Mouse (Mus musculus) forebrain, embryonic 13.5 days (tissue): Measurements from ENCODE around the gene Alg9. TPM values are rescaled to one million over a fixed set of nuclear protein-coding genes. Genes with fewer than 3 reads are reported as not detected.
"Not testable (repeated sequence)": the region's sequence is repeated elsewhere in the genome, so short reads cannot be mapped to it uniquely, and the experiment has no call there.

Source experiments
- ATAC-seq: fragments of 200-750 bp; cut with Nextera tagmentation; 2 replicates; pipeline ENCODE4 v1.8.0; 2017
- H3K27ac ChIP-seq: fragments of 300-500 bp; sonication (generic); 2 replicates; pipeline ENCODE4 v1.5.1; 2015; ENCODE audit warnings: inconsistent platforms, mild to moderate bottlenecking, moderate library complexity
- H3K27me3 ChIP-seq: fragments of 300-500 bp; sonication (generic); 2 replicates; pipeline ENCODE4 v1.6.1; 2015; ENCODE audit warnings: mild to moderate bottlenecking, inconsistent platforms
- H3K36me3 ChIP-seq: fragments of 300-500 bp; sonication (generic); 2 replicates; pipeline ENCODE4 v1.6.1; 2015; ENCODE audit warnings: mild to moderate bottlenecking, inconsistent platforms; ENCODE audit not compliant: poor library complexity, severe bottlenecking
- H3K4me1 ChIP-seq: fragments of 300-500 bp; sonication (generic); 2 replicates; pipeline ENCODE4 v1.6.1; 2015; ENCODE audit warnings: inconsistent platforms
- H3K4me2 ChIP-seq: fragments of 300-500 bp; sonication (generic); 2 replicates; pipeline ENCODE4 v1.6.1; 2015; ENCODE audit warnings: inconsistent platforms, mild to moderate bottlenecking, moderate library complexity
- H3K4me3 ChIP-seq: fragments of 300-500 bp; sonication (generic); 2 replicates; pipeline ENCODE4 v1.5.1; 2015; ENCODE audit warnings: mild to moderate bottlenecking, inconsistent platforms
- H3K9ac ChIP-seq: fragments of 300-500 bp; sonication (generic); 2 replicates; pipeline ENCODE4 v1.6.1; 2015; ENCODE audit warnings: mild to moderate bottlenecking, inconsistent platforms
- H3K9me3 ChIP-seq: fragments of 300-500 bp; sonication (generic); replicated peaks from 2 replicates; pipeline ENCODE4 v1.6.1; 2016; ENCODE audit warnings: inconsistent platforms
- WGBS: fragments of 180-500 bp; shearing (Covaris S2); methylation state at CpG from one replicate; pipeline ENCODE4 v1.1.7; 2015; 5-methylcytosine and 5-hydroxymethylcytosine counted together
- polyA plus RNA-seq: library from polyadenylated mRNA; unstranded; fragments of >200 nt; fragmentation: Nextera tagmentation; extraction: Ambion mirVana; gene quantifications from 2 replicates; pipeline ENCODE4 v1.2.1, GENCODE M21; 2015

Gene Alg9
- polyA plus RNA-seq, 1 experiment from 2014 or later, result 33.5 TPM

DNA sequence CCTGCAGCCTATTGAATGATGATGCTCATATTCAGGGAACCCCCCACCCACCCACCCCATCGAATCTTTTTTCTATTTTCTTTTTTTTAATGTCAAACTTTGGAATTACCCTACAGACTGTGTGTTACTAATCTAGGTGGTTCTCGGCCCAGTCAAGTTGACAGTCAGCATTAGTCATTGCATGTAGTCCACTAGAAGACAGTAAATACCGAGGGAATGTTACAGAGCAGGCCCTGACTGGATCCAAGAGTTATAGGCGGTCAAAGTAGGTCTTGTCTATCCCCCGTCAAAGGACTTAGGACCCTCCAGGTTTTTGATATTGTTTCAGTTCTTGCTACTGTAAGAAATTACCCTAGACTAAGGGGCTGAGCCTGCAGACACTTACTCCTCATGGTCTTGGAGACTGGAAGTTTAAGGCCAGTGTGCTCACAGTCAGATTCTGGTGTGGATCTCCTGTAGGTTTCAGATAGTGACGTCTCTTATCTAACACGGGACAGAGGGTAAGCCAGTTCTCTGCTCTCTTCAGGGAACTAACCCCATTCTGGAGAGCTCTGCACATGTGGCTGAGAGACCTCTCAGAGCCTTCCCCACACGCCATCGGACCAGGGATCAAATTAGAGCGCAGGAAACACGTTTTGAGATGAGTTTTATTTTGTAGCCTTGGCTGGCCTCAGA lies 49.1 kb downstream of the Alg9 start:
- H3K9ac ChIP-seq, result no peak overlapping the region
- no peaks in the 10 kb centered on the region for H3K9me3 ChIP-seq
- no peak for ATAC-seq
- no peak overlapping the region for H3K4me2 ChIP-seq
- H3K4me1 ChIP-seq, result peaks cover 3% of the 10 kb centered on the region; the same call in 1 of the 2 replicates
- no peaks in the 10 kb centered on the region for H3K27me3 ChIP-seq
- H3K36me3 ChIP-seq, result peaks cover 37% of the 10 kb centered on the region
- no peak overlapping the region for H3K4me3 ChIP-seq
- H3K27ac ChIP-seq, result no peak overlapping the region
- 91% methylated on average over 11 of the region's 11 CpGs for WGBS

- ATAC-seq, result no peak
- H3K27ac ChIP-seq, result no peak overlapping the region
- H3K36me3 ChIP-seq, result peaks cover 25% of the 10 kb centered on the region
- H3K27me3 ChIP-seq, result no peaks in the 10 kb centered on the region
- H3K4me1 ChIP-seq, result peaks cover 3% of the 10 kb centered on the region; the same call in 1 of the 2 replicates
- H3K4me2 ChIP-seq, result no peak overlapping the region
- no peak overlapping the region for H3K4me3 ChIP-seq
- H3K9ac ChIP-seq, result no peak overlapping the region
- 93% methylated on average over 5 of the region's 5 CpGs for WGBS
- H3K9me3 ChIP-seq, result no peaks in the 10 kb centered on the region
These were observed 56.7 kb downstream of the Alg9 start for GRCm38 (mm10) chr9:50831514-50831913.

DNA sequence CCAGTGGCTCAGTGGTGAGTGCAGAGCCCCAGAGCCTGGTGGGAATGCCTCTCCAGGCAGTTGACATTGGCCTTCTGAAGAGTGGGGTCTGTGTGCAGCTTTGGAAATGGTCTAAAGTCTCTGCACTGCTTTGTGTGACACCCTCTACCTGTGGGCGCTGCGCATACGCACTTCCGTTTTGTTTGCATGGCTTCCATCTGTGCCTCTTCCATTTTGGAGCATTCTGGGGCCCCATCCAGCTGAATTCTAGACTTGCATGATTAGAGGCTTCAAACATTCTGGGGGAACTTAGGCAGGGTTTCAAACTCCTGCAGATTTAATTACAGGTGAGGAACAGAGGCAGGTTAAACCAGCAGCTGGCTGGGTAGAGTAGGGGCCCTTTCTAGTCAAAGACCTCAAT lies 57.3 kb downstream of the Alg9 start:
- Histone ChIP-seq H3K27me3 (no peaks in the 10 kb centered on the region), H3K9ac (no peak overlapping the region), H3K27ac (no peak overlapping the region), H3K4me1 (peaks cover 2% of the 10 kb centered on the region; the same call in 1 of the 2 replicates), H3K9me3 (no peaks in the 10 kb centered on the region), H3K4me2 (no peak overlapping the region), H3K36me3 (peaks cover 25% of the 10 kb centered on the region), H3K4me3 (no peak overlapping the region)
- ATAC-seq, result no peak
- WGBS, result 98% methylated on average over 4 of the region's 4 CpGs

GRCm38 (mm10) chr9:50832582-50832981 lies 57.8 kb downstream of the Alg9 start:
- 93% methylated on average over 2 of the region's 2 CpGs for WGBS
- not testable (repeated sequence) for ATAC-seq

GRCm38 (mm10) chr9:50833786-50834185 lies 59.0 kb downstream of the Alg9 start:
- Histone ChIP-seq H3K36me3 (peaks cover 18% of the 10 kb centered on the region), H3K4me2 (no peak overlapping the region), H3K4me3 (no peak overlapping the region), H3K9ac (no peak overlapping the region), H3K27ac (no peak overlapping the region), H3K9me3 (no peaks in the 10 kb centered on the region), H3K4me1 (no peaks in the 10 kb centered on the region), H3K27me3 (no peaks in the 10 kb centered on the region)
- ATAC-seq, result no peak
- WGBS, result 88% methylated on average over 8 of the region's 8 CpGs

More at GRCm38 (mm10) chr9:50832582-50832981, 57.8 kb downstream of the Alg9 start:
- H3K9ac ChIP-seq, H3K4me2 ChIP-seq, H3K27me3 ChIP-seq, H3K27ac ChIP-seq, H3K9me3 ChIP-seq, H3K4me1 ChIP-seq, H3K4me3 ChIP-seq: not testable (repeated sequence)
- peaks cover 25% of the 10 kb centered on the region for H3K36me3 ChIP-seq

DNA sequence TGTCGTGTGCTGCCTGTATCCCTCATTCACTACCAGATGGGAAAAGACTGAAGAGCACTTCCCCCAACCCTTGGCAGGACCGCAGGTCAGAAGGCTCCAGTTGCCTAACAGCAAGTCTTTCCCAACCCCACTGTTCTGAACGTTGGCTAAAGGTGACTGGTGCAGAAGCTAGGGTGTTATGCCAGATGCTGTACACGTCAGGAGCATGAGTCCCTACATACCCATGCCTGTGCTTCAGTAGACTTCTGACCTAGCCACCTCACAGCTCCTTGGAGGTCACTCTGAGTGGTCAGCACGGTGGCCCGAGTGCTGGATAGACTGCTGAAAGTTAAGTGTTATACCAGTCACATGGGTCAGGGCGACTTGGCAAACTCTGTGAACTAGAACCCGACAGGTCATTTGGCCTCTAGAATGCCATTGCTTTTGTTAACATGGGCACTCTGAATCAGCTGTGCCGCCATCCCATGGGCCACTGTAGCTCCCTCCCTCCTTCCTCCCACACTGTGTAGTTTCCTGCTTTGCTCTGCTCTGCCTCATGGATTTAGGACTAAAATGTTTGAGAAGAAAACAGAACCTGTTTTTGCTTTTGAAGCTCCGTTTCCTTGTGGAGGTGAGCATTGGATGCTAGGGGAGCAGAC lies 60.4 kb downstream of the Alg9 start:
- no peak for ATAC-seq
- Histone ChIP-seq H3K27me3 (no peaks in the 10 kb centered on the region), H3K4me3 (no peak overlapping the region), H3K4me2 (no peak overlapping the region), H3K27ac (no peak overlapping the region), H3K9ac (no peak overlapping the region), H3K9me3 (no peaks in the 10 kb centered on the region), H3K4me1 (no peaks in the 10 kb centered on the region), H3K36me3 (peaks cover 16% of the 10 kb centered on the region)
- 94% methylated on average over 10 of the region's 10 CpGs for WGBS

GRCm38 (mm10) chr9:50836097-50836496 lies 61.3 kb downstream of the Alg9 start:
- H3K27ac ChIP-seq, result no peak overlapping the region
- no peaks in the 10 kb centered on the region for H3K9me3 ChIP-seq

GRCm38 (mm10) chr9:50841079-50841789 lies 66.4 kb downstream of the Alg9 start:
- no peak overlapping the region for H3K4me2 ChIP-seq
- H3K4me1 ChIP-seq, result no peaks in the 10 kb centered on the region
- ATAC-seq, result no peak
- no peak overlapping the region for H3K27ac ChIP-seq
- 89% methylated on average over 13 of the region's 13 CpGs for WGBS
- no peak overlapping the region for H3K9ac ChIP-seq
- no peaks in the 10 kb centered on the region for H3K9me3 ChIP-seq
- H3K27me3 ChIP-seq, result no peaks in the 10 kb centered on the region
- no peak overlapping the region for H3K4me3 ChIP-seq
- peaks cover 22% of the 10 kb centered on the region for H3K36me3 ChIP-seq

More at GRCm38 (mm10) chr9:50836097-50836496, 61.3 kb downstream of the Alg9 start:
- H3K27me3 ChIP-seq, result no peaks in the 10 kb centered on the region
- no peak overlapping the region for H3K9ac ChIP-seq
- no peak for ATAC-seq
- no peak overlapping the region for H3K4me2 ChIP-seq
- peaks cover 16% of the 10 kb centered on the region for H3K36me3 ChIP-seq
- H3K4me3 ChIP-seq, result no peak overlapping the region
- H3K4me1 ChIP-seq, result no peaks in the 10 kb centered on the region
- WGBS, result 91% methylated on average over 4 of the region's 4 CpGs

DNA sequence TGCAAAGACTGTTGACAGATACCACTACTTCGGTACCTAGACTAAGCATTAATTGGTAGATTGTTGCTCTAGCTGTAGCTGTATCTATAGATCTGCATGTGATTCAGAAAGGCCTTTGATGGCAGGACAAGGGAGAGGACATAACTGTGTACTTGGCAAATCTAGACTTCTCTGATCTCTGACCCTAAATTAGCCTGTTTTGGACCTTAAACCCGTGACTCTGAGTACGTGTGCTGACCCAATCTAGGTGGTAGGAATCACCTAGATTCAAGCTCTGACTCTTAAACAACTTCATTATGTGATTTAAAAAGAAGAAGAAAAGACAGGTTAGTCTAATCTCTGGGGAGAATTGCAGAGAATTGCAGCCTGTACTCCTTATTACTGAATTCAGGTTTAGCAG lies 70.3 kb downstream of the Alg9 start, which contains the start of gene Ppp2r1b:
TSS of gene Ppp2r1b (plus strand) at position 221 of the 400 bp plus-strand sequence.
- Histone ChIP-seq H3K27ac (no peak within 1 kb of the TSS), H3K9ac (no peak within 1 kb of the TSS), H3K4me1 (no peaks in the 10 kb centered on the region), H3K36me3 (peaks cover 18% of the 10 kb centered on the region), H3K27me3 (no peaks in the 10 kb centered on the region), H3K9me3 (no peaks in the 10 kb centered on the region), H3K4me3 (no peak within 1 kb of the TSS), H3K4me2 (no peak within 1 kb of the TSS)
- 96% methylated on average over 3 of the region's 3 CpGs for WGBS
- ATAC-seq, result no peak

- Histone ChIP-seq H3K4me3 (no peak overlapping the region), H3K4me2 (no peak overlapping the region), H3K36me3 (peaks cover 18% of the 10 kb centered on the region), H3K27me3 (no peaks in the 10 kb centered on the region), H3K9ac (no peak overlapping the region), H3K4me1 (peaks cover 3% of the 10 kb centered on the region; the same call in 1 of the 2 replicates), H3K9me3 (no peaks in the 10 kb centered on the region), H3K27ac (no peak overlapping the region)
- ATAC-seq, result no peak
- 80% methylated on average over 9 of the region's 9 CpGs for WGBS
These were observed 70.7 kb downstream of the Alg9 start for GRCm38 (mm10) chr9:50845547-50845946.

- Histone ChIP-seq H3K36me3 (peaks cover 18% of the 10 kb centered on the region), H3K9me3 (no peaks in the 10 kb centered on the region), H3K27me3 (no peaks in the 10 kb centered on the region), H3K9ac (no peak overlapping the region), H3K27ac (no peak overlapping the region), H3K4me2 (no peak overlapping the region), H3K4me1 (peaks cover 8% of the 10 kb centered on the region; the same call in 1 of the 2 replicates), H3K4me3 (no peak overlapping the region)
- 93% methylated on average over 6 of the region's 6 CpGs for WGBS
- ATAC-seq, result no peak
These were observed 72.3 kb downstream of the Alg9 start for GRCm38 (mm10) chr9:50847133-50847532.
